Mouse (Mus musculus) gastrocnemius, adult 2 months (tissue): ENCODE measurements around the gene Xpo5. TPM values are rescaled to one million over a fixed set of nuclear protein-coding genes. Genes with fewer than 3 reads are reported as not detected.

Source experiments
- DNase-seq: peaks from one replicate; pipeline ENCODE4 v3.0.0; 2022
- H3K27ac ChIP-seq: fragments of 200-600 bp; 2 replicates; pipeline ENCODE4 v1.8.1; 2022; ENCODE audit warnings: mild to moderate bottlenecking
- H3K4me3 ChIP-seq: fragments of 200-600 bp; 2 replicates; pipeline ENCODE4 v1.8.1; 2022; ENCODE audit warnings: mild to moderate bottlenecking, moderate library complexity
- CTCF ChIP-seq: fragments of 200-600 bp; IDR thresholded peaks from 2 replicates; pipeline ENCODE4 v1.8.1; 2022; ENCODE audit warnings: antibody characterized with exemption, mild to moderate bottlenecking, moderate library complexity
- intact Hi-C: fragments of 180-260 bp; cut with DNase I; formaldehyde crosslinking; loops from one replicate; pipeline ENCODE4 v1.15.1; 2025
- total RNA-seq, 2 experiments: library from RNA; stranded (reverse); gene quantifications; 2 replicates each; pipeline ENCODE4 v1.2.3; 2021

Gene Xpo5
- total RNA-seq, 2 experiments from 2014 or later, result 10.8 to 12.2 TPM

GRCm38 (mm10) chr17:46267511-46267910 lies 64.9 kb downstream of the Xpo5 start:
- TF ChIP-seq CTCF, result no peak
- Histone ChIP-seq H3K4me3 (no peak overlapping the region), H3K27ac (peak overlapping the region; percentile 66)
- intact Hi-C loops, result loop anchor here (5.0 kb wide), 1 partner anchor 115 kb away; the partner anchor contains the start of gene Zfp318
- DNase-seq, result no peak

GRCm38 (mm10) chr17:46268026-46268720 lies 65.6 kb downstream of the Xpo5 start:
- H3K27ac ChIP-seq, result peak overlapping the region; percentile 66
- intact Hi-C loops, result loop anchor here (5.0 kb wide), 1 partner anchor 114 kb away; the partner anchor contains the start of gene Zfp318
- no peak for TF ChIP-seq CTCF
- no peak overlapping the region for H3K4me3 ChIP-seq
- peak; percentile 22 for DNase-seq

- H3K27ac ChIP-seq, result peak overlapping the region; percentile 78
- peak overlapping the region; percentile 43 for H3K4me3 ChIP-seq
- DNase-seq, result peak; percentile 82
- intact Hi-C loops, result loop anchor here (5.0 kb wide), 1 partner anchor 112 kb away; the partner anchor contains the start of gene Zfp318
- TF ChIP-seq CTCF, result no peak
Measured at GRCm38 (mm10) chr17:46269771-46270534, 67.4 kb downstream of the Xpo5 start.

- DNase-seq, result peak; percentile 16
- intact Hi-C loops, result no loop called here
- Histone ChIP-seq H3K4me3 (no peak overlapping the region), H3K27ac (peak overlapping the region; percentile 88)
- no peak for TF ChIP-seq CTCF
Measured at GRCm38 (mm10) chr17:46272058-46272457, 69.5 kb downstream of the Xpo5 start.

- no peak for TF ChIP-seq CTCF
- DNase-seq, result peak; percentile 47
- Histone ChIP-seq H3K4me3 (peak overlapping the region; percentile 17; the same call in 1 of the 2 replicates), H3K27ac (peak overlapping the region; percentile 88)
- intact Hi-C loops, result no loop called here
Measured at GRCm38 (mm10) chr17:46272675-46273074, 70.1 kb downstream of the Xpo5 start.

- peak overlapping the region; percentile 88 for H3K27ac ChIP-seq
- intact Hi-C loops, result no loop called here
Measured at GRCm38 (mm10) chr17:46273803-46274236, 71.2 kb downstream of the Xpo5 start.

GRCm38 (mm10) chr17:46274465-46274864 lies 71.9 kb downstream of the Xpo5 start:
- TF ChIP-seq CTCF, result no peak
- intact Hi-C loops, result no loop called here
- Histone ChIP-seq H3K27ac (peak overlapping the region; percentile 88), H3K4me3 (peak overlapping the region; percentile 53)
- DNase-seq, result peak; percentile 25

More at GRCm38 (mm10) chr17:46273803-46274236, 71.2 kb downstream of the Xpo5 start:
- peak overlapping the region; percentile 53 for H3K4me3 ChIP-seq
- peak; percentile 28 for DNase-seq
- no peak for TF ChIP-seq CTCF

GRCm38 (mm10) chr17:46275034-46275433 lies 72.5 kb downstream of the Xpo5 start:
- no peak for TF ChIP-seq CTCF
- peak; percentile 18 for DNase-seq
- peak overlapping the region; percentile 88 for H3K27ac ChIP-seq
- no peak overlapping the region for H3K4me3 ChIP-seq
- intact Hi-C loops, result no loop called here

- peak overlapping the region; percentile 88 for H3K27ac ChIP-seq
- DNase-seq, result no peak
- no peak overlapping the region for H3K4me3 ChIP-seq
- TF ChIP-seq CTCF, result no peak
- intact Hi-C loops, result no loop called here
Measured at GRCm38 (mm10) chr17:46275506-46275905, 72.9 kb downstream of the Xpo5 start.

GRCm38 (mm10) chr17:46277586-46277985 lies 75.0 kb downstream of the Xpo5 start:
- peak; percentile 57 for DNase-seq
- Histone ChIP-seq H3K27ac (peak overlapping the region; percentile 88), H3K4me3 (peak overlapping the region; percentile 13)
- TF ChIP-seq CTCF, result no peak
- intact Hi-C loops, result no loop called here

- Histone ChIP-seq H3K27ac (peak overlapping the region; percentile 88), H3K4me3 (peak overlapping the region; percentile 23; the same call in 1 of the 2 replicates)
- peak; percentile 31 for DNase-seq
- intact Hi-C loops, result no loop called here
- no peak for TF ChIP-seq CTCF
Measured at GRCm38 (mm10) chr17:46278011-46278765, 75.6 kb downstream of the Xpo5 start.

- intact Hi-C loops, result no loop called here
- peak within 1 kb of the TSS; percentile 92 for H3K27ac ChIP-seq
Measured at GRCm38 (mm10) chr17:46282483-46283123, 80.0 kb downstream of the Xpo5 start, which contains the start of gene Tjap1. Tjap1 (minus strand) TSS chr17:46283026.

More at GRCm38 (mm10) chr17:46282483-46283123, 80.0 kb downstream of the Xpo5 start, which contains the start of gene Tjap1:
- peak; percentile 92 for DNase-seq
- TF ChIP-seq CTCF, result no peak
- peak within 1 kb of the TSS; percentile 75 for H3K4me3 ChIP-seq
